Mouse (Mus musculus) limb, embryonic 11.5 days (tissue): ENCODE data around the gene Wdr18. TPM values are rescaled to one million over a fixed set of nuclear protein-coding genes. Genes with fewer than 3 reads are reported as not detected.

ENCODE experiments used
- ATAC-seq: fragments of 200-750 bp; cut with Nextera tagmentation; 2 replicates; pipeline ENCODE4 v1.8.0; 2017; ENCODE audit warnings: low read depth; ENCODE audit not compliant: insufficient number of reproducible peaks, low FRiP score, low TSS enrichment
- DNase-seq: peaks from one replicate; pipeline ENCODE4 v3.0.0-alpha.2; 2015; ENCODE audit warnings: low spot score
- H3K27ac ChIP-seq: fragments of 300-500 bp; sonication (generic); replicated peaks from 2 replicates; pipeline ENCODE4 v1.5.1; 2014; ENCODE audit warnings: low read depth, mild to moderate bottlenecking, low read length
- H3K27me3 ChIP-seq: fragments of 300-500 bp; sonication (generic); 2 replicates; pipeline ENCODE4 v1.6.1; 2014; ENCODE audit warnings: mild to moderate bottlenecking, low read length, mixed read lengths; ENCODE audit not compliant: control insufficient read depth, insufficient read depth
- H3K36me3 ChIP-seq: fragments of 300-500 bp; sonication (generic); 2 replicates; pipeline ENCODE4 v1.6.1; 2014; ENCODE audit warnings: mild to moderate bottlenecking, low read length, moderate library complexity, mixed read lengths; ENCODE audit not compliant: control insufficient read depth, insufficient read depth
- H3K4me1 ChIP-seq: fragments of 300-500 bp; sonication (generic); 2 replicates; pipeline ENCODE4 v1.6.1; 2014; ENCODE audit warnings: low read length, mixed read lengths; ENCODE audit not compliant: control insufficient read depth, insufficient read depth
- H3K4me2 ChIP-seq: fragments of 300-500 bp; sonication (generic); 2 replicates; pipeline ENCODE4 v1.6.1; 2014; ENCODE audit warnings: low read depth, mild to moderate bottlenecking, moderate library complexity; ENCODE audit not compliant: severe bottlenecking
- H3K4me3 ChIP-seq: fragments of 300-500 bp; sonication (generic); 2 replicates; pipeline ENCODE4 v1.5.1; 2014; ENCODE audit warnings: low read depth, low read length
- H3K9ac ChIP-seq: fragments of 300-500 bp; sonication (generic); 2 replicates; pipeline ENCODE4 v1.6.1; 2014; ENCODE audit warnings: mild to moderate bottlenecking, low read length
- H3K9me3 ChIP-seq: fragments of 300-500 bp; sonication (generic); 2 replicates; pipeline ENCODE4 v1.6.1; 2016; ENCODE audit warnings: low read length; ENCODE audit not compliant: control insufficient read depth
- WGBS: fragments of 180-500 bp; shearing (Covaris S2); extraction: QIAGEN DNeasy Blood & Tissue Kit; methylation state at CpG from one replicate; pipeline ENCODE4 v1.1.7; 2014; 5-methylcytosine and 5-hydroxymethylcytosine counted together
- polyA plus RNA-seq: library from polyadenylated mRNA; unstranded; fragments of >200 nt; fragmentation: Nextera tagmentation; extraction: Ambion mirVana; gene quantifications from 2 replicates; pipeline ENCODE4 v1.2.1, GENCODE M21; 2014

The Wdr18 gene
- polyA plus RNA-seq, 1 experiment from 2014 or later, result 144 TPM

GRCm38 (mm10) chr10:79983670-79984069 lies 23.7 kb downstream of the Wdr18 start:
- H3K27ac ChIP-seq, result peak overlapping the region; percentile 70; the same call in 1 of the 2 replicates

GRCm38 (mm10) chr10:79984195-79984816 lies 24.4 kb downstream of the Wdr18 start, which contains the start of gene Tmem259:
Gene Tmem259, minus strand, starts transcription at chr10:79984330.
- Histone ChIP-seq H3K9me3 (no peaks in the 10 kb centered on the region), H3K36me3 (peaks cover 1% of the 10 kb centered on the region; the same call in 1 of the 2 replicates), H3K4me2 (peak within 1 kb of the TSS; percentile 54), H3K27me3 (no peaks in the 10 kb centered on the region), H3K9ac (peak within 1 kb of the TSS; percentile 75), H3K4me1 (peaks cover 38% of the 10 kb centered on the region), H3K4me3 (peak within 1 kb of the TSS; percentile 66), H3K27ac (peak within 1 kb of the TSS; percentile 76)
- ATAC-seq, result peak; percentile 69
- DNase-seq, result peak; percentile 89
- under 1% methylated on average over 42 of the region's 49 CpGs for WGBS

More at GRCm38 (mm10) chr10:79983670-79984069, 23.7 kb downstream of the Wdr18 start:
- H3K27me3 ChIP-seq, result no peaks in the 10 kb centered on the region
- H3K4me2 ChIP-seq, result peak overlapping the region; percentile 54
- H3K9ac ChIP-seq, result peak overlapping the region; percentile 75
- DNase-seq, result peak; percentile 74
- no peaks in the 10 kb centered on the region for H3K9me3 ChIP-seq
- under 1% methylated on average over 21 of the region's 21 CpGs for WGBS
- H3K4me1 ChIP-seq, result peaks cover 33% of the 10 kb centered on the region
- peak overlapping the region; percentile 66 for H3K4me3 ChIP-seq
- ATAC-seq, result no peak
- H3K36me3 ChIP-seq, result peaks cover 6% of the 10 kb centered on the region

GRCm38 (mm10) chr10:79984871-79985270 lies 24.9 kb downstream of the Wdr18 start:
- H3K4me3 ChIP-seq, result peak overlapping the region; percentile 66
- H3K9ac ChIP-seq, result peak overlapping the region; percentile 49
- peak; percentile 91 for ATAC-seq
- peak; percentile 93 for DNase-seq
- peaks cover 43% of the 10 kb centered on the region for H3K4me1 ChIP-seq
- 0% methylated on average over 22 of the region's 22 CpGs for WGBS
- H3K27me3 ChIP-seq, result no peaks in the 10 kb centered on the region
- peak overlapping the region; percentile 76 for H3K27ac ChIP-seq
- H3K4me2 ChIP-seq, result peak overlapping the region; percentile 54
- H3K36me3 ChIP-seq, result no peaks in the 10 kb centered on the region
- no peaks in the 10 kb centered on the region for H3K9me3 ChIP-seq

- Histone ChIP-seq H3K27me3 (no peaks in the 10 kb centered on the region), H3K36me3 (no peaks in the 10 kb centered on the region), H3K9me3 (no peaks in the 10 kb centered on the region), H3K4me2 (peak overlapping the region; percentile 54), H3K4me1 (peaks cover 47% of the 10 kb centered on the region), H3K9ac (peak overlapping the region; percentile 49), H3K4me3 (peak overlapping the region; percentile 66), H3K27ac (peak overlapping the region; percentile 76)
- DNase-seq, result peak; percentile 62
- no peak for ATAC-seq
- 4% methylated on average over 35 of the region's 35 CpGs for WGBS
Measured at GRCm38 (mm10) chr10:79985334-79986231, 25.6 kb downstream of the Wdr18 start.

- Histone ChIP-seq H3K27ac (no peak overlapping the region), H3K9me3 (no peaks in the 10 kb centered on the region; the same call in 1 of the 2 replicates), H3K4me1 (peaks cover 47% of the 10 kb centered on the region), H3K9ac (no peak overlapping the region), H3K27me3 (no peaks in the 10 kb centered on the region), H3K4me3 (0 out of 2 replicates have a peak overlapping the region, but pooled peaks have one; percentile 9), H3K4me2 (peak overlapping the region; percentile 54), H3K36me3 (peaks cover 5% of the 10 kb centered on the region; the same call in 1 of the 2 replicates)
- DNase-seq (no peak), ATAC-seq (no peak)
- 42% methylated on average over 6 of the region's 6 CpGs for WGBS
Measured at GRCm38 (mm10) chr10:79986232-79986878, 26.4 kb downstream of the Wdr18 start.

GRCm38 (mm10) chr10:79986963-79987362 lies 27.0 kb downstream of the Wdr18 start:
- Histone ChIP-seq H3K27ac (peak overlapping the region; percentile 52), H3K4me2 (peak overlapping the region; percentile 54), H3K9me3 (no peaks in the 10 kb centered on the region; the same call in 1 of the 2 replicates), H3K4me1 (peaks cover 47% of the 10 kb centered on the region), H3K4me3 (no peak overlapping the region), H3K36me3 (peaks cover 9% of the 10 kb centered on the region; the same call in 1 of the 2 replicates), H3K9ac (0 out of 2 replicates have a peak overlapping the region, but pooled peaks have one; percentile 7), H3K27me3 (no peaks in the 10 kb centered on the region)
- DNase-seq (peak; percentile 93), ATAC-seq (no peak)
- 3% methylated on average over 11 of the region's 11 CpGs for WGBS

GRCm38 (mm10) chr10:79987771-79988505 lies 28.0 kb downstream of the Wdr18 start:
- DNase-seq, result peak; percentile 45
- Histone ChIP-seq H3K4me1 (peaks cover 43% of the 10 kb centered on the region), H3K9me3 (no peaks in the 10 kb centered on the region; the same call in 1 of the 2 replicates), H3K9ac (peak overlapping the region; percentile 73), H3K27ac (peak overlapping the region; percentile 65), H3K36me3 (peaks cover 17% of the 10 kb centered on the region; the same call in 1 of the 2 replicates), H3K4me2 (peak overlapping the region; percentile 54), H3K27me3 (no peaks in the 10 kb centered on the region), H3K4me3 (peak overlapping the region; percentile 62)
- WGBS, result 7% methylated on average over 27 of the region's 27 CpGs
- no peak for ATAC-seq
